Mouse (Mus musculus) megakaryocyte, embryonic 14.5 days (primary cell): ENCODE results near the gene Tecta.

Source experiments
- FLI1 ChIP-seq: IDR thresholded peaks from 2 replicates; pipeline ENCODE4 v1.6.1; 2012; ENCODE audit warnings: low read length, inconsistent platforms, mixed read lengths
- GATA1 ChIP-seq: IDR thresholded peaks from 3 replicates; pipeline ENCODE4 v1.6.1; 2012; ENCODE audit warnings: mixed read lengths, low read length, inconsistent platforms, borderline replicate concordance

DNA sequence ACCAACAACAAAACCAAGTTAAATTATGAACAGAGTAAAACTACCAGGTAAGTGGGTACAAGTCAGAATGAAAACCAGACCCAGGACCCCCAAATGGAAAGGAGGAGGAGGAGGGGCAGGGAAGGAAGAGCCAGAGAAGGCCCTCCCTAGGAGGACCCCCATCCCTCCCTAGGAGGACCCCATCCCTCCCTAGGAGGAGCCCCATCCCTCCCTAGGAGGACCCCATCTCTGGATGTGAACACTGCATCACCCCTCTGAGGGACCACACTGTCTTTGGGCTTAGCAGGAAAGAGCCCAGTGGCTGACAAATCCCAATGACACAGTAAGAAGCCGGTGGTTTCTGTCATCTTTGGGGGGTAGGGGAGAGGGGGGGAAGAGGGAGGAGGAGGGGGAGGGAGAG, 15.5 kb upstream of the Tecta start:
- TF ChIP-seq GATA1 (no peak), FLI1 (no peak)
